Mouse (Mus musculus): ENCODE results near the gene Rfx8.

- no peak for TF ChIP-seq GATA1 (IDR thresholded peaks at IDR 0.05; ENCODE audit: low read length)
- TF ChIP-seq TAL1 (IDR thresholded peaks at IDR 0.05; ENCODE audit: low read length), result no peak
These were observed 70.9 kb downstream of the Rfx8 start for GRCm38 (mm10) chr1:39649691-39650434.
